Mouse (Mus musculus) limb, embryonic 11.5 days (tissue): Measurements from ENCODE around the gene Il10ra. TPM values are rescaled to one million over a fixed set of nuclear protein-coding genes. Genes with fewer than 3 reads are reported as not detected.

Experiments
- ATAC-seq: fragments of 200-750 bp; cut with Nextera tagmentation; 2 replicates; pipeline ENCODE4 v1.8.0; 2017; ENCODE audit warnings: low read depth; ENCODE audit not compliant: insufficient number of reproducible peaks, low FRiP score, low TSS enrichment
- DNase-seq: peaks from one replicate; pipeline ENCODE4 v3.0.0-alpha.2; 2015; ENCODE audit warnings: low spot score
- H3K27ac ChIP-seq: fragments of 300-500 bp; sonication (generic); replicated peaks from 2 replicates; pipeline ENCODE4 v1.5.1; 2014; ENCODE audit warnings: low read depth, mild to moderate bottlenecking, low read length
- H3K27me3 ChIP-seq: fragments of 300-500 bp; sonication (generic); 2 replicates; pipeline ENCODE4 v1.6.1; 2014; ENCODE audit warnings: mild to moderate bottlenecking, low read length, mixed read lengths; ENCODE audit not compliant: control insufficient read depth, insufficient read depth
- H3K36me3 ChIP-seq: fragments of 300-500 bp; sonication (generic); 2 replicates; pipeline ENCODE4 v1.6.1; 2014; ENCODE audit warnings: mild to moderate bottlenecking, low read length, moderate library complexity, mixed read lengths; ENCODE audit not compliant: control insufficient read depth, insufficient read depth
- H3K4me1 ChIP-seq: fragments of 300-500 bp; sonication (generic); 2 replicates; pipeline ENCODE4 v1.6.1; 2014; ENCODE audit warnings: low read length, mixed read lengths; ENCODE audit not compliant: control insufficient read depth, insufficient read depth
- H3K4me2 ChIP-seq: fragments of 300-500 bp; sonication (generic); 2 replicates; pipeline ENCODE4 v1.6.1; 2014; ENCODE audit warnings: low read depth, mild to moderate bottlenecking, moderate library complexity; ENCODE audit not compliant: severe bottlenecking
- H3K4me3 ChIP-seq: fragments of 300-500 bp; sonication (generic); 2 replicates; pipeline ENCODE4 v1.5.1; 2014; ENCODE audit warnings: low read depth, low read length
- H3K9ac ChIP-seq: fragments of 300-500 bp; sonication (generic); 2 replicates; pipeline ENCODE4 v1.6.1; 2014; ENCODE audit warnings: mild to moderate bottlenecking, low read length
- H3K9me3 ChIP-seq: fragments of 300-500 bp; sonication (generic); 2 replicates; pipeline ENCODE4 v1.6.1; 2016; ENCODE audit warnings: low read length; ENCODE audit not compliant: control insufficient read depth
- WGBS: fragments of 180-500 bp; shearing (Covaris S2); extraction: QIAGEN DNeasy Blood & Tissue Kit; methylation state at CpG from one replicate; pipeline ENCODE4 v1.1.7; 2014; 5-methylcytosine and 5-hydroxymethylcytosine counted together
- polyA plus RNA-seq: library from polyadenylated mRNA; unstranded; fragments of >200 nt; fragmentation: Nextera tagmentation; extraction: Ambion mirVana; gene quantifications from 2 replicates; pipeline ENCODE4 v1.2.1, GENCODE M21; 2014

Gene Il10ra
- polyA plus RNA-seq, 1 experiment from 2014 or later, result 0.53 TPM

DNA sequence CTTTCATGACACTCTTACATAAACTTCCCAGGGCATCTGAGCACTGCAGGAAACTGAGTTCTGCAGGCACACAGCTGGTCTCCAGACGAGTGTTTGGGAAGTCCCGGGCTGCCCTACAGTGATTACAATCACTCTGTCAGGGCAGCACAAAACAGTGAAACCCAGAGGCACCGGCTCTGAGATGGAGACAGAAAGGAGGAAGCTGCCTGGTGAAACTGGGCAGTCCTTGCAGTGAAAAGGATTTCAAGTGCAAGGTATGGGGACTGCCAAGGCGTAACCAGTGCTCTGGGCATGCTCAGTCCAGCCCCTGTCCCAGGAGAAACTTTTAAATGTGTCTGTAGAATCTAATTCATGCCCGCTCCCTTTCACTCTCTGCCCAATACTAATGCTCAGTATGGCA, 3.3 kb upstream of the Il10ra start:
- DNase-seq (no peak), ATAC-seq (no peak)
- no peaks in the 10 kb centered on the region for H3K36me3 ChIP-seq
- no peak overlapping the region for H3K27ac ChIP-seq
- no peak overlapping the region for H3K4me2 ChIP-seq
- H3K9me3 ChIP-seq, result no peaks in the 10 kb centered on the region
- H3K4me1 ChIP-seq, result no peaks in the 10 kb centered on the region
- H3K4me3 ChIP-seq, result no peak overlapping the region
- WGBS, result 40% methylated on average over 5 of the region's 5 CpGs
- H3K9ac ChIP-seq, result no peak overlapping the region
- H3K27me3 ChIP-seq, result peaks cover 27% of the 10 kb centered on the region

DNA sequence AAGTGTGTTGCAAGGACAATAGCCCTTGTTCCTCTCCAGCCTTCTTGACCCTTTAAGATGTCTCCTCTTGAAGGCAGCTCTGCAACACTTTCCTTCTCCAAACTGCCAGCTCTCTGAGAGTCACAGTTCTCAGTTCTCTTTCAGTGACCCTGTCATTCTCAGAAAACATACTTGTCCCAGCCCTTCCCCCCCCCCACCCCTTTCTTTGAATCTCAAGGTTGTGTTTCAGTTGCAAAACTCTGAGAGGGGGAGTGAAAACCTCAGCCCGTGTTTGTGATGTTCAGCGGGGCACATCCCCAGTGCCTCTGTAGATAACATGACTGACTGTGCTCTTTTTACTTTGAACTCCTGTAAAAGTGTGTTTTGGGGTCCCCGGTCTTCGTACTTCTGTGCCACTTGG, 870 bp downstream of the Il10ra start:
- peaks cover 27% of the 10 kb centered on the region for H3K27me3 ChIP-seq
- no peak for ATAC-seq
- no peaks in the 10 kb centered on the region for H3K4me1 ChIP-seq
- H3K4me2 ChIP-seq, result no peak overlapping the region
- H3K9me3 ChIP-seq, result no peaks in the 10 kb centered on the region
- WGBS, result 76% methylated on average over 4 of the region's 4 CpGs
- H3K4me3 ChIP-seq, result no peak overlapping the region; the same call in 1 of the 2 replicates
- no peak overlapping the region for H3K27ac ChIP-seq
- no peaks in the 10 kb centered on the region for H3K36me3 ChIP-seq
- H3K9ac ChIP-seq, result no peak overlapping the region
- DNase-seq, result no peak

DNA sequence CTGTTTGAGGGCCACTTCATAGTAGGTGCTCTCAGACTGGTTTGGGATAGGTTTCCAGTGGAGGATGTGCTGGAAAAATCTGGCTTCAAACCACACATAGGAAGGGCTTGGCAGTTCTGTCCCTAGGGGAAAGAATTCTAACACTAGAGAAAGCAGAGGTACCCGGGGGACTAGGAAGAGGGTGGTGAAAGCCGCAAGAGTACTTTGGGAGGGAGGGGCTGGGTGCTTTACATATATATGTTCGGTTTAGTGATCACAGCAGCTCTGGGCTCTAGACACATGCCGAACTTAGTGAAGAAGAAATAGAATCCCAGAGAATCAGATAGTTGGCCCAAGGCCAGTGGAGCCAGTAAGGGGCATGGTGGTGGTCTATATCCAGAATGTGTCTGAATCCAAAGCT, 1.9 kb downstream of the Il10ra start:
- Histone ChIP-seq H3K27me3 (peaks cover 27% of the 10 kb centered on the region), H3K27ac (no peak overlapping the region), H3K36me3 (no peaks in the 10 kb centered on the region), H3K4me3 (no peak overlapping the region), H3K4me1 (no peaks in the 10 kb centered on the region), H3K9ac (no peak overlapping the region), H3K9me3 (no peaks in the 10 kb centered on the region), H3K4me2 (no peak overlapping the region)
- no peak for DNase-seq
- ATAC-seq, result no peak
- WGBS, result 84% methylated on average over 4 of the region's 4 CpGs

DNA sequence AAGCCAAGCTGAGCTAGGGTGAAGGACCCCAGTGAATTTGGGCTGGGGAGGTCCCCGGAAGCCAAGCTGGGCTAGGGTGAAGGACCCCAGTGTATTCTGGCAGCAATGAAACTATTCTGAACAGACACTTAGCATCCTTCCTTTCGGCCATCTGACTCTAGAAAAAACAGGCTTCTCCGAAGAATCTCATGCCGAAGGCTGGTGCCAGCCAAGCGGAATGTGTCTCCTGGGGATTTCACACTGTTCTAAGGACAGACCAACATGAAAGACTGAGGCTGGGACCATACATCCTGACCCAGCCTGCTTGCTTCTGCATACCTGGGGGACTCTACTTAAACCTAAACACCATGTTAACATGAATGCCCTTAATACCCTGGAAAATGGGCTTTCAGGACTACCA, 7.1 kb downstream of the Il10ra start:
- H3K4me3 ChIP-seq, result no peak overlapping the region
- no peak overlapping the region for H3K27ac ChIP-seq
- H3K4me2 ChIP-seq, result no peak overlapping the region
- no peak overlapping the region for H3K9ac ChIP-seq
- H3K9me3 ChIP-seq, result no peaks in the 10 kb centered on the region
- no peaks in the 10 kb centered on the region for H3K27me3 ChIP-seq
- whole genome bisulfite sequencing, result 72% methylated on average over 5 of the region's 5 CpGs
- no peaks in the 10 kb centered on the region for H3K36me3 ChIP-seq
- ATAC-seq, result no peak
- DNase-seq, result no peak
- H3K4me1 ChIP-seq, result no peaks in the 10 kb centered on the region

DNA sequence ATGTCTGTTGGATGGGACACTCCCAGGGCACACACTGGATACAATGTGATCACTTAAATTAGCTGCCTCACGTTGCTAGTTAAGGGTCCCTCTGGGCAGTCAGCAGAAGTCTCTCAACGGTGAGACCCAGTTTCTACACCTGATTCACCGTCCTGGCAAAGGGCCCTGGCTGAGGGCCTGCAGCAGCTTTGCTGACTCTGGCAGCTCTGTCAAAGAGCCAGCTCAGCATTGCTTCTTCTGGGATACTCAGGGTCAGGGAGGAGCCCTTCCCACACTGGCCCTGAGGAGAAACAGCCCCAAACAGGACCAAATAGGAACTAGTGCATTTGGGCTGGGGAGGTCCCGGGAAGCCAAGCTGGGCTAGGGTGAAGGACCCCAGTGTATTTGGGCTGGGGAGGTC, 7.5 kb downstream of the Il10ra start:
- 67% methylated on average over 4 of the region's 4 CpGs for WGBS
- ATAC-seq, result no peak
- no peaks in the 10 kb centered on the region for H3K27me3 ChIP-seq
- H3K36me3 ChIP-seq, result no peaks in the 10 kb centered on the region
- no peak overlapping the region for H3K27ac ChIP-seq
- H3K9ac ChIP-seq, result no peak overlapping the region
- no peak overlapping the region for H3K4me3 ChIP-seq
- no peak overlapping the region for H3K4me2 ChIP-seq
- no peaks in the 10 kb centered on the region for H3K4me1 ChIP-seq
- H3K9me3 ChIP-seq, result no peaks in the 10 kb centered on the region
- no peak for DNase-seq

DNA sequence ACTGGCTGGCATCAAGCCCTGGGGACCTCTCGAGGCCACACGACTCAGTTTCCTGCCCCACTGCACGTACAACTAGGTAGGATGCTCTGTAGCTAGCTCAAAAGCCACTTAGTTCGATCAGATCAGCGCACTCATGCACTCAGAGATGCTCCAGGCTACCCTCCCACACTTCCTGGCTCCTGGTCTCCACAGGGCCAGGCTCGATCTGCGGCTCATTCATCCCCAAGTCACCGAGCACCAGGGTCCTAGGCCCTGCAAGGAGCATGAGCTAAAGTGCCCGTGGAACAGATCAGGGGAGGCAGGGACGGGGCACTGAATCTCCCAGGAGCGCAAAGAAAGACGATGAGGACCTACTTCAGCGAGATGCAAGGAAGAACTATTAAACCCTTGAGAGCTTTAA, 9.9 kb downstream of the Il10ra start:
- H3K9me3 ChIP-seq, result no peaks in the 10 kb centered on the region
- 85% methylated on average over 13 of the region's 13 CpGs for WGBS
- no peak overlapping the region for H3K4me2 ChIP-seq
- H3K4me1 ChIP-seq, result no peaks in the 10 kb centered on the region
- ATAC-seq (no peak), DNase-seq (no peak)
- H3K27me3 ChIP-seq, result no peaks in the 10 kb centered on the region
- no peak overlapping the region for H3K9ac ChIP-seq
- no peaks in the 10 kb centered on the region for H3K36me3 ChIP-seq
- H3K4me3 ChIP-seq, result no peak overlapping the region
- no peak overlapping the region for H3K27ac ChIP-seq

DNA sequence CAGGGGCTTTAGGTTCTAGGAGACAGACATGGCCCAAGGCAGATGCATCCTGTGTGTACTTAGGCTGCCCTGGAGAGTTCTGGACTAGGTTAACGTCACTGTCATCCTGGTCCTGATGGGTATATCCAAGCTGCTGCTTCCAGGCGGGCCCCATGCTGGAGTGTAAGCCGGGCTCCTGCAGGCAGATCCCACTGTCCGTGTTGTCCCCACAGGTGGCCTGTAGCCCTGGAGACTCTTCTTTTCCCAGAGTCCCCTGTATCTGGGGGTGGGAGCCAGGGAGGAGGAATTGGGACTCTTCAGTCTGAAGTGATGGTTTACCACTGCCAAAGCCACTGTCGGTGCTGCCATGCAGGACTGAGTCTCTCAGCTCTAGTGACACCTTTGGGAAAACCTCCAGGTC, 13.0 kb downstream of the Il10ra start:
- WGBS, result 89% methylated on average over 5 of the region's 5 CpGs
- Histone ChIP-seq H3K4me3 (no peak overlapping the region), H3K9me3 (no peaks in the 10 kb centered on the region)

DNA sequence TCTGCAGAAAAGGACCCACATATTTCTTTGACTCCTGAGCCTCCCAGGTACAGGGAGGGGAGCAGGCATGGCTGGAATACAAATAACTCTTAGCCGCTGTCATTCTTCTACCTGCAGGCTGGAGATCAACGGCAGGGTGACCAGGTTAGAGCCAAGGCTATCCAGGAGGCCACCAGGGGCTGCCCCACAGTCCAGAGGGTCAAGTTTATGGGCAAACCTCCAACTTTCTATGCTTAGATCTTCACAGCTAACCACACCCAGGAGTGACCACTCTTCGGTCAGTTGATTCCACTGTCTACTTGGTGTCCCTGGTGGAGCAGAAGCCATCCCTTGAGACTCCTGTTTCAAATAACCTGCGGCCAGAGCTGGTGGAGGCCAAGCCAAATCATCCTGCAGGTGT, 13.5 kb downstream of the Il10ra start:
- H3K4me3 ChIP-seq, result no peak overlapping the region

More for the DNA sequence above, 13.0 kb downstream of the Il10ra start:
- Histone ChIP-seq H3K27me3 (no peaks in the 10 kb centered on the region), H3K36me3 (no peaks in the 10 kb centered on the region), H3K27ac (no peak overlapping the region), H3K9ac (no peak overlapping the region), H3K4me1 (no peaks in the 10 kb centered on the region), H3K4me2 (no peak overlapping the region)
- DNase-seq, result no peak
- no peak for ATAC-seq

DNA sequence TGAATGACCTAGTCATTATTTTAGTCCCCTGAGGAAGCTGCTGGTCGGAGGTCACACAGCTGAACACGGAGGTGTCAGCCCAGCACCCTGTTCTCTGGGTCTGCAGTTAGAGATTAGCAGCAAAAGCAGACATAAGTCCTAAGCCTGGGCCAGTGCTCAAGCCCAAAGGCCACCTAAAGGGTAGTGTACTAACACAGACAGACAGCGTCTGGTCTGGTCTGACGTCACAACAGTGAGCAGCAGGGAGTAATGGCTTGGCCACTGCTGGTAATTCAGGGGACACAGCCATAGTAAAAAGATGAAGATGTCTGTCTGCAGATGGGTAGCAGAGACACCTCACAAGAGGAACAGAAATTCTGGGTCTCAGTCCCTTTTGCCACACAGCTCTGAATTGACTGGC, 14.3 kb downstream of the Il10ra start:
- ATAC-seq, result no peak
- no peak for DNase-seq
- 55% methylated on average over 4 of the region's 4 CpGs for WGBS

More for the DNA sequence above, 13.5 kb downstream of the Il10ra start:
- H3K9ac ChIP-seq, result no peak overlapping the region
- ATAC-seq (no peak), DNase-seq (no peak)
- no peak overlapping the region for H3K4me2 ChIP-seq
- no peaks in the 10 kb centered on the region for H3K9me3 ChIP-seq
- 94% methylated on average over 4 of the region's 4 CpGs for WGBS
- H3K4me1 ChIP-seq, result no peaks in the 10 kb centered on the region
- no peaks in the 10 kb centered on the region for H3K36me3 ChIP-seq
- H3K27ac ChIP-seq, result no peak overlapping the region
- H3K27me3 ChIP-seq, result no peaks in the 10 kb centered on the region

More for the DNA sequence above, 14.3 kb downstream of the Il10ra start:
- H3K27me3 ChIP-seq, result no peaks in the 10 kb centered on the region
- no peak overlapping the region for H3K27ac ChIP-seq
- H3K4me2 ChIP-seq, result no peak overlapping the region
- H3K4me3 ChIP-seq, result no peak overlapping the region
- H3K9ac ChIP-seq, result no peak overlapping the region
- no peaks in the 10 kb centered on the region for H3K4me1 ChIP-seq
- no peaks in the 10 kb centered on the region for H3K36me3 ChIP-seq
- H3K9me3 ChIP-seq, result no peaks in the 10 kb centered on the region
